Mouse (Mus musculus) naive thymus-derived CD4-positive, alpha-beta T cell, adult 2 months (primary cell): ENCODE measurements around the gene Cand1.

ENCODE experiments used
- DNase-seq: peaks from one replicate; pipeline ENCODE4 v3.0.0-alpha.2; 2011; ENCODE audit warnings: low read depth

The Cand1 gene

GRCm38 (mm10) chr10:119239969-119240721 is at the start of gene Cand1:
TSS of gene Cand1 (minus strand) at chr10:119240055.
- DNase-seq, result peak; percentile 99

- no peak for DNase-seq
Measured at GRCm38 (mm10) chr10:119278871-119279270, 39.0 kb upstream of the Cand1 start.

- no peak for DNase-seq
Measured at GRCm38 (mm10) chr10:119274333-119274732, 34.5 kb upstream of the Cand1 start.

- DNase-seq, result no peak
Measured at GRCm38 (mm10) chr10:119272536-119272935, 32.7 kb upstream of the Cand1 start.

GRCm38 (mm10) chr10:119272005-119272404 is 32.1 kb upstream of the Cand1 start:
- no peak for DNase-seq

GRCm38 (mm10) chr10:119271101-119271500 is 31.2 kb upstream of the Cand1 start:
- no peak for DNase-seq

GRCm38 (mm10) chr10:119270384-119270985 is 30.6 kb upstream of the Cand1 start:
- DNase-seq, result no peak

GRCm38 (mm10) chr10:119264761-119265160 is 24.9 kb upstream of the Cand1 start:
- DNase-seq, result no peak

- DNase-seq, result no peak
Measured at GRCm38 (mm10) chr10:119262821-119263220, 23.0 kb upstream of the Cand1 start.

- DNase-seq, result no peak
Measured at GRCm38 (mm10) chr10:119257876-119258275, 18.0 kb upstream of the Cand1 start.

- no peak for DNase-seq
Measured at GRCm38 (mm10) chr10:119244146-119244545, 4.3 kb upstream of the Cand1 start.

- no peak for DNase-seq
Measured at GRCm38 (mm10) chr10:119240722-119241089, 851 bp upstream of the Cand1 start.

- DNase-seq, result no peak
Measured at GRCm38 (mm10) chr10:119239633-119239968, 254 bp downstream of the Cand1 start.

- DNase-seq, result peak; percentile 44
Measured at GRCm38 (mm10) chr10:119238985-119239631, 747 bp downstream of the Cand1 start.

- no peak for DNase-seq
Measured at GRCm38 (mm10) chr10:119231526-119231925, 8.3 kb downstream of the Cand1 start.

GRCm38 (mm10) chr10:119230703-119231102 is 9.2 kb downstream of the Cand1 start:
- DNase-seq, result no peak

- no peak for DNase-seq
Measured at GRCm38 (mm10) chr10:119230074-119230669, 9.7 kb downstream of the Cand1 start.

- no peak for DNase-seq
Measured at GRCm38 (mm10) chr10:119223686-119224085, 16.2 kb downstream of the Cand1 start.

GRCm38 (mm10) chr10:119221631-119222030 is 18.2 kb downstream of the Cand1 start:
- no peak for DNase-seq

GRCm38 (mm10) chr10:119219415-119219814 is 20.4 kb downstream of the Cand1 start:
- no peak for DNase-seq

GRCm38 (mm10) chr10:119218274-119219080 is 21.4 kb downstream of the Cand1 start:
- DNase-seq, result peak; percentile 69

- no peak for DNase-seq
Measured at GRCm38 (mm10) chr10:119212443-119212842, 27.4 kb downstream of the Cand1 start.
